Mouse (Mus musculus): ENCODE data around the gene Ttc27.

DNA sequence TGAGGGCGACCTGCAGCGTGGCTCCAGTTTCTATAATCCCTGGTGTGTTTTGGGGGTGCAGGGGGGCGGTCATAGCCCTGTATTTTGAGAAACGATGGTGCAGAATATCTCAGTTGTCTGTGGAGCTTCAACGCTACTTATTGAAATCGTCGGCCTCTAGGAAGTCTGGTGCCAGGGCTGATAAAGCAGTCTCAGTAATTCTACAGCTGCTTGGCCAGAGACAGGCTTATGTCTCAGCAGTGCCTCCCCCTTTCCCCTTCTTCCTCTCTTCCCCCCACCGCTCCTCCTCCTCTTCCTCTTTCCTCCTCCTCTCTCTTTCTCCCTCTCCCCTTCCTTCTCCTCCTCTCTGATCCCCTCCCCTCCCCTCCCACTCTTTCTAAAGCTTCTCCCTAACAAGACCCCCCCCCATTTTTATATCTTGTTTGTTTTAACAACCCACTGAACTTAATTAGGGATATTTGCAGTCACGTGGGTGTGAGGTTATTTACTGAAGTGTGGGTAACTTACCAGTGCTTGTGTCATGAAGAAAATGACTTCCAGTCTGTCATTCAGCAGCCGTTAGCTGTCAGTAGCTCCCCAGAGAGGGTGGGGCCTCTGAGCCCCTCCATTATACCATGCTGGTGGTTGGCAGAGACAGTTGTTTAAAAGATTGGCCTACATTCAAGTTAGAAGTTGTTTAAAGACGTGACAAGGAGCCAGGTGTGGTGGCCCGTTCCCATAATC, 150.8 kb downstream of the Ttc27 start:
- TF ChIP-seq CTCF (IDR thresholded peaks at IDR 0.05; ENCODE audit: low read depth) (no peak), EP300 (IDR thresholded peaks at IDR 0.05; ENCODE audit: low read depth) (no peak)

All from liver, embryonic 14.5 days (tissue).